Mouse (Mus musculus): ENCODE measurements around the gene Daam1. TPM values are rescaled to one million over a fixed set of nuclear protein-coding genes. Genes with fewer than 3 reads are reported as not detected.
A peak's percentile ranks its signal among the peaks of the same experiment; 100 is the strongest.

Gene Daam1
- polyA plus RNA-seq, 1 experiment from 2014 or later, result 9.4 TPM

GRCm38 (mm10) chr12:71999671-72000070, 168.8 kb downstream of the Daam1 start:
- Histone ChIP-seq H3K9ac (no peak overlapping the region), H3K4me3 (replicated peaks) (no peak overlapping the region), H3K36me3 (no peaks in the 10 kb centered on the region), H3K9me3 (replicated peaks) (no peaks in the 10 kb centered on the region), H3K27me3 (no peaks in the 10 kb centered on the region), H3K27ac (no peak overlapping the region), H3K4me1 (no peaks in the 10 kb centered on the region), H3K4me2 (no peak overlapping the region)
- WGBS, result 82% methylated on average over 2 of the region's 2 CpGs
- no peak for ATAC-seq (replicated peaks; ENCODE audit: low FRiP score)

DNA sequence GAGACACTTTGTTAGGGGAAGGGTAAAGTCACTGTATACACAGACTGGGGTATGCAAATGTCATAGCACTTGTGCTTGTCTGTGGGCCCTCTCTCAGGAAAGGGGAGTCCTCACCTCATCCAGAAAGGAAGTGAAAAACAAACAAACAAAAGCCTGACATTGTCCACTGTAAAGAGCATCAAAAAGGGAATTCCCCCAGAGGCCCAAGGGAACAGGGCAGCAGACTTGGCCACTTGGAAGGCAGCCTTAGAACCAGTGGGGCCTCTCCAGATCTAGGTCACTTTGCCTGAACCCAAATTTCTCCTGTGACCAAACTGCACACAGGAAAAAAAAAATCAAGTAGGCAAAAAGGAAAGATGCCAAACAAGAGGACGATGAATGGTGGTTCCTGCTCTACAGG, 170.9 kb downstream of the Daam1 start:
- H3K36me3 ChIP-seq, result no peaks in the 10 kb centered on the region
- H3K4me1 ChIP-seq, result no peaks in the 10 kb centered on the region
- ATAC-seq (replicated peaks; ENCODE audit: low FRiP score), result no peak
- no peak overlapping the region for H3K4me2 ChIP-seq
- H3K27me3 ChIP-seq, result no peaks in the 10 kb centered on the region
- no peak overlapping the region for H3K9ac ChIP-seq
- H3K27ac ChIP-seq, result no peak overlapping the region
- no peak overlapping the region for H3K4me3 ChIP-seq (replicated peaks)
- no peaks in the 10 kb centered on the region for H3K9me3 ChIP-seq (replicated peaks)
- 85% methylated on average over 1 of the region's 1 CpGs for WGBS

GRCm38 (mm10) chr12:72005307-72005706, 174.4 kb downstream of the Daam1 start:
- H3K4me1 ChIP-seq, result no peaks in the 10 kb centered on the region
- no peak overlapping the region for H3K4me2 ChIP-seq
- H3K36me3 ChIP-seq, result no peaks in the 10 kb centered on the region
- no peak overlapping the region for H3K9ac ChIP-seq
- no peaks in the 10 kb centered on the region for H3K9me3 ChIP-seq (replicated peaks)
- no peak for ATAC-seq (replicated peaks; ENCODE audit: low FRiP score)
- no peak overlapping the region for H3K27ac ChIP-seq
- H3K4me3 ChIP-seq (replicated peaks), result no peak overlapping the region
- H3K27me3 ChIP-seq, result no peaks in the 10 kb centered on the region
- WGBS, result 89% methylated on average over 3 of the region's 3 CpGs

- no peak overlapping the region for H3K4me3 ChIP-seq (replicated peaks)
- H3K36me3 ChIP-seq, result no peaks in the 10 kb centered on the region
- 74% methylated on average over 3 of the region's 3 CpGs for WGBS
- ATAC-seq (replicated peaks; ENCODE audit: low FRiP score), result no peak
- H3K9ac ChIP-seq, result no peak overlapping the region
- H3K27ac ChIP-seq, result no peak overlapping the region
- no peaks in the 10 kb centered on the region for H3K27me3 ChIP-seq
- no peak overlapping the region for H3K4me2 ChIP-seq
- no peaks in the 10 kb centered on the region for H3K9me3 ChIP-seq (replicated peaks)
- no peaks in the 10 kb centered on the region for H3K4me1 ChIP-seq
These were observed 176.8 kb downstream of the Daam1 start for GRCm38 (mm10) chr12:72007656-72008055.

DNA sequence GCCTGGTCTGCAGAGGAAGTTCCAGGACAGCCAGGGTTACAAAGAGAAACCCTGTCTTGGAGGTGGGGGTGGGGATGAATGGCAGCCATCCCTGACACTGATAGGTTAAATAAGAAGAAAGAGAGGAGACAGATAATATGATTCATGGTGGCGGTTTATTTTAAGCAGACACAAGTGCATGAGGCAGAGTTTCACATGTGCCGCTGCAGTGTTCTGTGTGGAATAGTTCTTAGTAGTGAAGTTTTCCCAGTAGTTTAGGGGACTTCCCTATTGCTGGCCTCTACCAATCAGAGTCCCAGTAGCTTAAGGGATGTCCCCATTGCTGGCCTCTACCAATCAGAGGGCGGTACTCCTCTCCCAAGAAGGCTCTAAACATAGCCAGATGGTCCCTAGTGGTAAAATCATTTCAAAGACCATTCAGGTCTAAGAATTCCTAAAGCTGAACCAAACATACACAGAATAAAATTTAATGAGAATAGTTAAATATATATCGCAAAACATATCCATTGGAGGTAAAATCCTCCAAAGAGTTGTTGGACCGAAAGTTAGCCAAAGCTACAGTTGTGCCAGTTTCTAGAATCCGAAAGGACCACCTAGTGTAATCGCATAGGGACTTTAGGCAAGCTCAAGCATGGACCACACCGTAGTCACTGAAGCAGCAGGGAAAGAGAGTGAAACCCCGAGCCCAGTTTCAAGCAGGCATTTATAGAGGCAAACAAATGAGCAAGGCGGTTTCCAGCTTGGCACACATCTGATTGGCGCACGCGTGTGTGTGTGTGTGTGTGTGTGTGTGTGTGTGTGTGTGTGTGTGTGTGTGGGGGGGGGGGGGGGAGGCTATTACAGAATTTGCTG, 178.4 kb downstream of the Daam1 start:
- Histone ChIP-seq H3K9ac (no peak overlapping the region), H3K4me3 (replicated peaks) (no peak overlapping the region), H3K4me2 (no peak overlapping the region), H3K36me3 (no peaks in the 10 kb centered on the region), H3K4me1 (0 out of 2 replicates have a peak, but pooled peaks cover 5% of the 10 kb centered on the region), H3K27ac (no peak overlapping the region), H3K27me3 (no peaks in the 10 kb centered on the region), H3K9me3 (replicated peaks) (no peaks in the 10 kb centered on the region)
- WGBS, result 92% methylated on average over 13 of the region's 13 CpGs
- no peak for ATAC-seq (replicated peaks; ENCODE audit: low FRiP score)

DNA sequence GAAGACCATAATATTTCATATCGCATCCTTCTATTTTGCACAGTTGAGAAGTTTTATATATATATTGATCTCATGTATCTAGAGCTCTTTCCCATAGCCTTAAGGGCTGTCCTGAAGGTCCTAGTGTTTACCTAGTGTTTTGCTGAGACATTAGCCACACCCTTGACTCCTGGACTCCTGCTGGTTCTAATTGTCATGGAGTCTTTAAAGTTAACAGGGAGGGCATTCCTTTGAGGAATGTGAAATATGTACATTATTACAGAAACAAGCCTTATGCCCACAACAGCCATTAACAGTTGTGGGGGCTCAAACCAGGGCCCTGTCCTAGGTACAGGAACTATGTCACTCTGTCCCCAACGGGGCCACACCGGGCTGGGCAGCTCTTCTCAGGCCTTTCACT, 180.5 kb downstream of the Daam1 start:
- Histone ChIP-seq H3K4me1 (0 out of 2 replicates have a peak, but pooled peaks cover 7% of the 10 kb centered on the region), H3K27me3 (no peaks in the 10 kb centered on the region), H3K27ac (no peak overlapping the region), H3K4me3 (replicated peaks) (no peak overlapping the region), H3K9ac (no peak overlapping the region), H3K9me3 (replicated peaks) (no peaks in the 10 kb centered on the region), H3K4me2 (no peak overlapping the region), H3K36me3 (no peaks in the 10 kb centered on the region)
- ATAC-seq (replicated peaks; ENCODE audit: low FRiP score), result no peak
- WGBS, result 95% methylated on average over 3 of the region's 3 CpGs

- 87% methylated on average over 6 of the region's 6 CpGs for WGBS
These were observed 181.2 kb downstream of the Daam1 start for GRCm38 (mm10) chr12:72012126-72012525.

DNA sequence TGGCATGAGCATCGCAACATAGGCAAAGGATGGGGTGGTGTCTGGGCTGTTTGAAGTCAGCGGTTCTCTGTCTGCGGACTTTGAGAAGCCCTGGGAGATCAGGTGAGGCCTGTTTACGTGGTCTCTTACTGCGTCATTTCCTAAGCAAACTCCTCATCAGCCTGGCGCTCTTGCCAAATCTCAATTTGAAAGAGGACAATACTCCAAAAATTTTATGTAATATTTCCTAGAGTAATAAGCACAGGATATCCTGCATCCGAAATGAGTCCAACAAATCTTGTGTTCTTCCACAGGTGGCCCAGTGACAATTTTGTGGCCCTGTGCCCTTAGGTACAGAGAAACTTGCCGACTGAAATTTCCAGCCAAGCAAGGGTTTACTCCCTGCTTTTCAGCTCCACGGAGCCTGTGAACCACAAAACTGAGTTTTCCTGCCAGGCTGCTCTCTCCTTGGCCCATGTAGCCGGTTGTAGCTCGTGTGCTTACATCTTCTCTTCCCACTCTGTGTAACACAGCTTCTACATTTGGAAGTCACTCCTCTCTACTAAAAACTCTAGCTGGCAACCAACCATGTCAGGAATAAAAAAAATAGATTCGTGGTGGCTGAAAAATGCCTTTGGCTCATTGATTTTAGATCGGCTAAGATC, 183.0 kb downstream of the Daam1 start:
- Histone ChIP-seq H3K4me1 (0 out of 2 replicates have a peak, but pooled peaks cover 7% of the 10 kb centered on the region), H3K9me3 (replicated peaks) (no peaks in the 10 kb centered on the region), H3K36me3 (no peaks in the 10 kb centered on the region), H3K4me2 (0 out of 2 replicates have a peak overlapping the region, but pooled peaks have one; percentile 30), H3K9ac (no peak overlapping the region), H3K27me3 (no peaks in the 10 kb centered on the region), H3K27ac (no peak overlapping the region), H3K4me3 (replicated peaks) (no peak overlapping the region)
- ATAC-seq (replicated peaks; ENCODE audit: low FRiP score), result no peak
- 74% methylated on average over 13 of the region's 13 CpGs for WGBS

More at GRCm38 (mm10) chr12:72012126-72012525, 181.2 kb downstream of the Daam1 start:
- H3K27me3 ChIP-seq, result no peaks in the 10 kb centered on the region
- no peak overlapping the region for H3K9ac ChIP-seq
- no peak for ATAC-seq (replicated peaks; ENCODE audit: low FRiP score)
- H3K4me3 ChIP-seq (replicated peaks), result no peak overlapping the region
- H3K27ac ChIP-seq, result no peak overlapping the region
- H3K36me3 ChIP-seq, result no peaks in the 10 kb centered on the region
- 0 out of 2 replicates have a peak, but pooled peaks cover 7% of the 10 kb centered on the region for H3K4me1 ChIP-seq
- no peaks in the 10 kb centered on the region for H3K9me3 ChIP-seq (replicated peaks)
- H3K4me2 ChIP-seq, result no peak overlapping the region

DNA sequence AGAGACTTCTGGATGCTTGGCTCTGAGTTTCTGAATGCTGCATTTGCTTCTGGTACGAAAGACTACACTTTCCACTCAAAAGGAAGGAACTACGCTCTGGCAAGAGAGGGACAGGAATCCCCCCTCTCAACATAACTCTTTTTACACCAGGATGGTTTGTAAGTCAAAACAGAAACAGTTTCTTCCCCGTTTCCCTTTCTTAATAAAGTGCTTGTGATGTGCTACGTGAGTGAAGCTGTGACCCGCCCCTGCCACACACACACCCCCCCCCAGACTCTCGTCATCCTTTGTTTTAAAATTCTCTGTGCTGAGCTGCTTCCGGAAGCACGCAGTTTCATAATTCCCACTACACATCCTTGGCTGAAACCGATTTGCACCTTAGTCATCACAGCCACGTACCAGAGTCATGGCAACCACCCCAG, 183.5 kb downstream of the Daam1 start:
- Histone ChIP-seq H3K27me3 (no peaks in the 10 kb centered on the region), H3K4me1 (0 out of 2 replicates have a peak, but pooled peaks cover 7% of the 10 kb centered on the region), H3K36me3 (no peaks in the 10 kb centered on the region), H3K27ac (no peak overlapping the region), H3K4me3 (replicated peaks) (no peak overlapping the region), H3K9ac (no peak overlapping the region), H3K4me2 (0 out of 2 replicates have a peak overlapping the region, but pooled peaks have one; percentile 30), H3K9me3 (replicated peaks) (no peaks in the 10 kb centered on the region)
- WGBS, result 56% methylated on average over 10 of the region's 10 CpGs
- no peak for ATAC-seq (replicated peaks; ENCODE audit: low FRiP score)

- ATAC-seq (replicated peaks; ENCODE audit: low FRiP score), result no peak
- Histone ChIP-seq H3K4me3 (replicated peaks) (no peak overlapping the region), H3K4me1 (0 out of 2 replicates have a peak, but pooled peaks cover 7% of the 10 kb centered on the region), H3K4me2 (no peak overlapping the region), H3K9me3 (replicated peaks) (no peaks in the 10 kb centered on the region), H3K36me3 (no peaks in the 10 kb centered on the region), H3K27me3 (no peaks in the 10 kb centered on the region), H3K27ac (no peak overlapping the region), H3K9ac (no peak overlapping the region)
- WGBS, result 72% methylated on average over 5 of the region's 5 CpGs
These were observed 184.4 kb downstream of the Daam1 start for GRCm38 (mm10) chr12:72015296-72015695.

- H3K4me3 ChIP-seq (replicated peaks), result no peak overlapping the region
- H3K27me3 ChIP-seq, result no peaks in the 10 kb centered on the region
- 0 out of 2 replicates have a peak, but pooled peaks cover 6% of the 10 kb centered on the region for H3K9me3 ChIP-seq (replicated peaks)
- 79% methylated on average over 4 of the region's 4 CpGs for WGBS
- no peak overlapping the region for H3K9ac ChIP-seq
- H3K4me1 ChIP-seq, result peaks cover 7% of the 10 kb centered on the region; the same call in 1 of the 2 replicates
- ATAC-seq (replicated peaks; ENCODE audit: low FRiP score), result no peak
- no peaks in the 10 kb centered on the region for H3K36me3 ChIP-seq
- no peak overlapping the region for H3K4me2 ChIP-seq
- no peak overlapping the region for H3K27ac ChIP-seq
These were observed 189.4 kb downstream of the Daam1 start for GRCm38 (mm10) chr12:72020285-72020684.

DNA sequence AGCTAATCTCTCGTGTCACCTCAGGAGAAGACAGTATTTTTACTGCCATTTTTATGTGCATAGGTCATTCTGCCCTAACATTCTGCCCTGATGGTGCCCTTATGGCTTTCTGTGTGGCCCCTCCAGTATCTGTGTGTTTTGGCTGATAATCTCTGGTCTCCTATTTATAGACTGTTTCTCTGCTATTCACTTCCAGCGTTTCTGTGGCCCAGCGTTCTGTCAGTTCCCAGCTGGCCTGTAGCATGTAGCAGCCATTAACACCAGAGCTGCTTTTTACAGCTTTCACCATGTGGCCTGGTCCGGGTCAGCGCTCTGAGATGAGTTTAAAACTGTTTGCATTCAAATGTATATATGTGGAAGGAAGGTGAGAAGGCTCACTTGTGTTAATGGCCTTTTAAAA, 190.7 kb downstream of the Daam1 start:
- Histone ChIP-seq H3K9me3 (replicated peaks) (0 out of 2 replicates have a peak, but pooled peaks cover 6% of the 10 kb centered on the region), H3K4me2 (no peak overlapping the region), H3K36me3 (no peaks in the 10 kb centered on the region), H3K9ac (no peak overlapping the region), H3K27me3 (no peaks in the 10 kb centered on the region), H3K4me3 (replicated peaks) (no peak overlapping the region), H3K4me1 (peaks cover 7% of the 10 kb centered on the region; the same call in 1 of the 2 replicates), H3K27ac (no peak overlapping the region)
- no peak; the same call in 1 of the 2 replicates for ATAC-seq (replicated peaks; ENCODE audit: low FRiP score)
- 21% methylated on average over 5 of the region's 5 CpGs for WGBS

Data from kidney, embryonic 15.5 days (tissue).